In genomic region chr11:45237056-45237455, GRCm38 (mm10) we compare ENCODE assay signal across 8 mouse cellular contexts.
"Had no signal": no experiment of that assay in that cellular context is flagged by ENCODE, and none has a peak within 500 bp of the region (broad histone marks: within the 10 kb centered on the region; RNA-seq: fewer than 3 reads in every experiment).

No protein-coding gene starts in this region.

- DNase-seq: kidney, adult 8-10 months; kidney, postnatal 36 days; layer of hippocampus, adult 9-11 months; liver; lung, adult 2 months; lung, postnatal 36 days; right cerebral cortex, postnatal 14 days; thymus, postnatal 4 days had no signal
